Mouse (Mus musculus) stomach, postnatal 0 days (tissue): Measurements from ENCODE around the gene Col4a1. TPM values are rescaled to one million over a fixed set of nuclear protein-coding genes. Genes with fewer than 3 reads are reported as not detected.

Source experiments
- ATAC-seq: fragments of 200-750 bp; cut with Nextera tagmentation; 2 replicates; pipeline ENCODE4 v1.8.0; 2017; ENCODE audit not compliant: low FRiP score, low TSS enrichment
- DNase-seq: peaks from one replicate; pipeline ENCODE4 v3.0.0-alpha.2; 2016; ENCODE audit warnings: low spot score
- H3K27ac ChIP-seq: fragments of 300-500 bp; sonication (generic); replicated peaks from 2 replicates; pipeline ENCODE4 v1.5.1; 2014; ENCODE audit warnings: mild to moderate bottlenecking, control low read depth
- H3K27me3 ChIP-seq: fragments of 300-500 bp; sonication (generic); 2 replicates; pipeline ENCODE4 v1.6.1; 2014; ENCODE audit warnings: low read length; ENCODE audit not compliant: control insufficient read depth, insufficient read depth
- H3K36me3 ChIP-seq: fragments of 300-500 bp; sonication (generic); 2 replicates; pipeline ENCODE4 v1.6.1; 2014; ENCODE audit warnings: low read length, mixed read lengths; ENCODE audit not compliant: control insufficient read depth, insufficient read depth
- H3K4me1 ChIP-seq: fragments of 300-500 bp; sonication (generic); replicated peaks from 2 replicates; pipeline ENCODE4 v1.6.1; 2014; ENCODE audit warnings: antibody characterized with exemption; ENCODE audit not compliant: control insufficient read depth, insufficient read depth
- H3K4me2 ChIP-seq: fragments of 300-500 bp; sonication (generic); replicated peaks from 2 replicates; pipeline ENCODE4 v1.6.1; 2014; ENCODE audit warnings: low read depth, mild to moderate bottlenecking, control low read depth, moderate library complexity
- H3K4me3 ChIP-seq: fragments of 300-500 bp; sonication (generic); 2 replicates; pipeline ENCODE4 v1.5.1; 2014; ENCODE audit warnings: low read depth, low read length, control low read depth
- H3K9ac ChIP-seq: fragments of 300-500 bp; sonication (generic); 2 replicates; pipeline ENCODE4 v1.6.1; 2014; ENCODE audit warnings: mild to moderate bottlenecking, low read length, control low read depth, mixed read lengths
- H3K9me3 ChIP-seq: fragments of 300-500 bp; sonication (generic); 2 replicates; pipeline ENCODE4 v1.6.1; 2016; ENCODE audit warnings: low read length; ENCODE audit not compliant: control insufficient read depth
- CTCF ChIP-seq: IDR thresholded peaks from 2 replicates; pipeline ENCODE4 v1.5.1; 2016; ENCODE audit warnings: antibody characterized with exemption, low read depth, mild to moderate bottlenecking, moderate library complexity
- EP300 ChIP-seq: optimal IDR thresholded peaks from 2 replicates; pipeline ENCODE3; 2016; ENCODE audit warnings: antibody characterized with exemption
- WGBS: fragments of 180-500 bp; shearing (Covaris S2); extraction: QIAGEN DNeasy Blood & Tissue Kit; methylation state at CpG from one replicate; pipeline ENCODE4 v1.1.7; 2014; 5-methylcytosine and 5-hydroxymethylcytosine counted together
- polyA plus RNA-seq: library from polyadenylated mRNA; unstranded; fragments of >200 nt; fragmentation: Nextera tagmentation; extraction: Ambion mirVana; gene quantifications from 2 replicates; pipeline ENCODE4 v1.2.1, GENCODE M21; 2015

Col4a1 gene
- polyA plus RNA-seq, 1 experiment from 2014 or later, result 99.0 TPM

- ATAC-seq, result peak; percentile 85
- Histone ChIP-seq H3K27ac (no peak overlapping the region), H3K4me2 (no peak overlapping the region), H3K9ac (no peak overlapping the region), H3K4me3 (no peak overlapping the region), H3K4me1 (0 out of 2 replicates have a peak, but pooled peaks cover 3% of the 10 kb centered on the region), H3K36me3 (no peaks in the 10 kb centered on the region), H3K27me3 (no peaks in the 10 kb centered on the region), H3K9me3 (no peaks in the 10 kb centered on the region)
- TF ChIP-seq CTCF (no peak), EP300 (no peak)
- WGBS, result 58% methylated on average over 10 of the region's 10 CpGs
- peak; percentile 64 for DNase-seq
Measured at GRCm38 (mm10) chr8:11346225-11346624, 33.6 kb upstream of the Col4a1 start.

DNA sequence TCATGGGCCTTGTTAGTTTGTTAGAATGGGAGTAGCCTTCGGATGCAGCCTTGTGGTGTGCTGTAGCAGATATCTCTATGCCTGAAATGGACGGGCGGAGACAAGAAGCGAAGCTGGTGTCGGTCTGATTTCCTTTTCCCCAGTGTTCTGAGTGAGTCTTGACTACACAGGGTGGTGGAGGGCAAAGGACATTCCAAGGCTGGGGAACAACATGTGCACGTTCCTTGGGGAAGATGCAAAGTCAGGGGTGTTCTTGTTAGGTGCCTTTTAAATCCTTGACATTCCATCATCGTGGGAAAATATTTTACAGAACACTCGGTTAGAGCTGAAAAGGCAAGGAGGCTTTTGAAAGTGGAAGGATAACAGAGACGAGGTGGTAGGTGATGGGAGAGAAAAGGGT, 31.8 kb upstream of the Col4a1 start:
- ATAC-seq, result no peak
- Histone ChIP-seq H3K27ac (no peak overlapping the region), H3K27me3 (no peaks in the 10 kb centered on the region), H3K9me3 (no peaks in the 10 kb centered on the region), H3K4me1 (0 out of 2 replicates have a peak, but pooled peaks cover 8% of the 10 kb centered on the region), H3K4me3 (no peak overlapping the region), H3K9ac (no peak overlapping the region), H3K36me3 (no peaks in the 10 kb centered on the region), H3K4me2 (no peak overlapping the region)
- 77% methylated on average over 9 of the region's 9 CpGs for WGBS
- DNase-seq, result no peak
- no peak for TF ChIP-seq CTCF
- TF ChIP-seq EP300, result no peak

DNA sequence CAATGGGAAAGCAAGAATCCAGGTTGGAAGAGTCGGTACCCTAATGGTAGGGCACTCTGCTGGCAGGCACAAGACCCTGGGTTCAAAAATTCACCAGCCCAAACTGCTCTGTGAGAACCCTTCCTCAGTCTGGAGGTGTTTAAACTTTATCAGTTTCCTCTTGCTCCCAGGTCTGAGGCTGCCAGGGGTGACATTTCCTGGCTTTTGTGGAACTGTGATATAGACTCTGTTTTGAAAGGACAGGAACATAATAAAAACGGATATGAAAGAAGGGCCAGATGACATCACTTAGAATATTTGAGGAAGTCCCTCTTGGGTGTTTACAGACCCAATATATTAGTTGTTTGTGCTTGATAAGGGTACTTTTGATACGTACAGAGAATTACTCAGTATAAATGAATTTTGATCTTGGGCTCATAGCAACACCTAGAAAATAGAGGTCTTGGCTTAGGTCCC, 28.5 kb upstream of the Col4a1 start:
- Histone ChIP-seq H3K4me2 (no peak overlapping the region), H3K4me1 (0 out of 2 replicates have a peak, but pooled peaks cover 6% of the 10 kb centered on the region)

DNA sequence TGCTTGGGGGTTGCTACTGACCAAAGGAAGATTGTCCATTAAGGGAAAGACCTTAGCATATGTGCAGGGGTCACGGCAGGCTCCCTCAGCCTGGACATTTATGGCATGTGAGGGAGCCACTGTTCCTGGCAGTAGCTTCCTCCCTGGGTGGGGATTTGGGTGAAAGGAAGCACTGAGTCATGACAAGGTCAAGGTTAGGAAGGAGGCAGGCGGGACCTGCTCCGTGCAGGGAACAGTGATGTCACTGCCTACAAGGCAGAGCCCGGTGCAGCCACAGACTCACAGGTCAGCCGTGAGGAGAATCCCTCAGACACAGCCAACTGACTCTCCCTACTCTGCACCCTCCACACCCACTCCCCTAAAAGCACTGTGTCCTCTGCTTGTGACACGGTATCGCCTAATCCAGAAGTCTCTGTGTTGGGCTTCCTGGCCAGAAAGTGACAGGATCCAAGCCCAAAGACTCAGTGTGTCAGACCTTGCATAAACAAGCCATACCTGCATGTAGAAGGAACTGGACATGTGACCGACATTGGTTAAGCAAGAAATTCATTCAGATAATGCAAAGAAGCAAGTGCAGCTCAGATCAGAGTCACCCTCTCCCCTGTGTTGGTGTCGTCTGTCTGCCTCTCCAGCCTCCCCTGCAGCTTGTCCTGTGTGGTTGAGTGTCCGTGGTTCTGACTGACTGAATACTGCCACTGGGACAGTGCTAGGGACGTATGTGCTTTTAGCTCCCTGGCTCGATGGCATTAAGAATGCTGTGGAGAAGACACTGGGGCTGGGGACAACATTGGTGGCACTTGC, 27.9 kb upstream of the Col4a1 start:
- Histone ChIP-seq H3K9me3 (no peaks in the 10 kb centered on the region), H3K27me3 (no peaks in the 10 kb centered on the region), H3K9ac (no peak overlapping the region), H3K4me2 (no peak overlapping the region), H3K27ac (0 out of 2 replicates have a peak overlapping the region, but pooled peaks have one; percentile 24), H3K4me1 (0 out of 2 replicates have a peak, but pooled peaks cover 6% of the 10 kb centered on the region), H3K4me3 (no peak overlapping the region), H3K36me3 (no peaks in the 10 kb centered on the region)
- TF ChIP-seq EP300 (no peak), CTCF (no peak)
- ATAC-seq, result peak; percentile 93
- DNase-seq, result peak; percentile 58
- 61% methylated on average over 12 of the region's 12 CpGs for WGBS

More for the DNA sequence above, 28.5 kb upstream of the Col4a1 start:
- WGBS, result 56% methylated on average over 3 of the region's 3 CpGs
- Histone ChIP-seq H3K9ac (no peak overlapping the region), H3K36me3 (no peaks in the 10 kb centered on the region), H3K27ac (0 out of 2 replicates have a peak overlapping the region, but pooled peaks have one; percentile 24), H3K4me3 (no peak overlapping the region), H3K9me3 (no peaks in the 10 kb centered on the region), H3K27me3 (no peaks in the 10 kb centered on the region)
- ATAC-seq (no peak), DNase-seq (no peak)
- TF ChIP-seq CTCF (no peak), EP300 (no peak)

DNA sequence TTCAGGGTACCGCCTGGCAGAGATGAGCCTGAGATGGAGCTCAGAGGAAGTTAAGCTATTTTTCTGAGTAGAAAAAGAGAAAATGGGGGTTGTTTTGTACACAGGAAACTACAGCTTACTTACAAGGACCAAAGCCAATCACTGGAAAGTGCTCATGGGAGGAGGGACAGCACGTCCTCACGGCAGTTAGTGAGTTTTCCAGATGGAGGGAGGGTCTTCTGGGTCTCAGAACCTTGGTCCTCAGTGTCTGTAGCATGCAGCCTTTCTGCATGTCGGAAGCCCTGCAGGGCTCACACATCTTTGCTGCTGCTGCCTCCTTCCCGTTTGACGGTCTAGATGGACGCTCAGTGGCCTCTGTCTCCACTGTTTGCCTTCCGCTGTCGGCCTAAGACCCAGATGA, 25.9 kb upstream of the Col4a1 start:
- WGBS, result 83% methylated on average over 9 of the region's 9 CpGs
- Histone ChIP-seq H3K9ac (no peak overlapping the region), H3K27ac (no peak overlapping the region), H3K27me3 (no peaks in the 10 kb centered on the region), H3K4me3 (no peak overlapping the region), H3K36me3 (no peaks in the 10 kb centered on the region), H3K4me2 (no peak overlapping the region), H3K9me3 (no peaks in the 10 kb centered on the region), H3K4me1 (0 out of 2 replicates have a peak, but pooled peaks cover 6% of the 10 kb centered on the region)
- TF ChIP-seq EP300 (no peak), CTCF (no peak)
- no peak for DNase-seq
- ATAC-seq, result no peak

- Histone ChIP-seq H3K27me3 (no peaks in the 10 kb centered on the region), H3K9me3 (no peaks in the 10 kb centered on the region), H3K9ac (no peak overlapping the region), H3K4me1 (0 out of 2 replicates have a peak, but pooled peaks cover 6% of the 10 kb centered on the region), H3K4me3 (no peak overlapping the region), H3K27ac (no peak overlapping the region), H3K4me2 (no peak overlapping the region), H3K36me3 (no peaks in the 10 kb centered on the region)
- 83% methylated on average over 10 of the region's 10 CpGs for WGBS
- no peak for TF ChIP-seq CTCF
- TF ChIP-seq EP300, result no peak
- no peak for DNase-seq
- ATAC-seq, result no peak
Measured at GRCm38 (mm10) chr8:11337642-11338041, 25.0 kb upstream of the Col4a1 start.
